Mouse (Mus musculus): ENCODE measurements at regions not wholly inside any gene's neighbourhood (a gene's known extent, or its start where the extent isn't known, plus 50 kb on each side); places are given as distances from the start of the nearest gene placed in this dataset.

DNA sequence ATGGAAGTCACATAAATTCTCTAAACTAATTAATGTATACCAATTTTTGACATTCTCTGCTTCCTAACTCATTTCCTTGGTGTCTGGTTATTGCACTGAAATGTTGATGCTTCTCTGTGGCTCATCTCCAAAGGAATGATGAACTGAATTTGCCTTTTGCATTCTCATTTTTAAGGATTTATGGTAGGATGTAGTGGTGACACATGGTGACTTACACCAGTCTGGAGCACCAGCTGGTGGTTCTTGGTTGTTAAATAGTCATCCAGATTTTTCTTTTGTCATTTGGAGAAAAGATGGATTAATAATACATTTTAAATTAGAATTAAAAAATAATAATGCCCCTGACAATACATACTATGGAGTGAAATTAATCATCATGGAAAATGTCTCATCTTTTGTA, 1097.2 kb upstream of the Epha7 start:
- peak; percentile 14 for DNase-seq (ENCODE audit: low read depth)
- TF ChIP-seq POLR2A (IDR thresholded peaks at IDR 0.05; ENCODE audit: borderline replicate concordance, extremely low read depth, insufficient read depth, insufficient read length, poor library complexity, severe bottlenecking) (no peak), CTCF (IDR thresholded peaks at IDR 0.05; ENCODE audit: borderline replicate concordance, extremely low read depth, insufficient read depth, insufficient read length) (no peak)

DNA sequence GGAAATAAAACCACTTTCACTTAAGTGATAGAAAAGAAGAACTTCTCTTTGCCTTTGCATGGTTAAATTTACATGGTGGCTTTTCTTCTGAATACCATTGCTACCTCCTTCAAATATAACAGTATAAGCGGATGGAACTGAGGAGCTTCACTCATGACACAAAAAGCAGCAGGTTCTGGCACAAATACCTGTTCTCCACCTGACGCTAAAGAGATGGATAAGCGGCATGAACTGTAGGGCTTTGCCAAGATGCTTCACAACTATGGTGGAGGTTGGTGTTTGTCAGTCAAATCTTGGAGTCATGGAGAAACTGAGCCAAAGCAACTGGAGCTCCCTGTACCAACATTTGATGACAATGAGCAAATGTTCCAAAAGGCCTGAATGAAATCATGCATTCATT, 1085.2 kb upstream of the Epha7 start:
- TF ChIP-seq POLR2A (IDR thresholded peaks at IDR 0.05; ENCODE audit: borderline replicate concordance, extremely low read depth, insufficient read depth, insufficient read length, poor library complexity, severe bottlenecking) (no peak), CTCF (IDR thresholded peaks at IDR 0.05; ENCODE audit: borderline replicate concordance, extremely low read depth, insufficient read depth, insufficient read length) (no peak)
- DNase-seq (ENCODE audit: low read depth): no peak

DNA sequence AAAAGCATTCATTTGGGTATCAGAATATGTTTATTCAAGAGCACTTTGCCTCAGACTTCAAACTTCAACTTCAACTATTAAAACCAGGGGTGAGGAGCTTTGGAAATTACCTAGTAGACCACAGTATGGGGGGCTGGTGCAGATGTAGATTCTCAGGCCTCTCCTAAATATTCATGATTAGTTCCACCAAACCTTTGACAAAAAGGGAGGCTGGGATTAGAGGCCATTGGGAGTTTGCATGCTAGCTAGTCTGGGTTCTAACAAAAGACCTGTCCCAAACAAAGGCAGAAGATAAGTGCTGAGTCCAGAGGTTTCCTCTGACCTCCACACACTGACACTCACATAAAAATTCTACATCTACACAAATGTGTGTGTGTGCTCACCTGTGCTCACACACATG, 1078.8 kb upstream of the Epha7 start:
- DNase-seq (ENCODE audit: low read depth): no peak
- TF ChIP-seq POLR2A (IDR thresholded peaks at IDR 0.05; ENCODE audit: borderline replicate concordance, extremely low read depth, insufficient read depth, insufficient read length, poor library complexity, severe bottlenecking) (no peak), CTCF (IDR thresholded peaks at IDR 0.05; ENCODE audit: borderline replicate concordance, extremely low read depth, insufficient read depth, insufficient read length) (no peak)

DNA sequence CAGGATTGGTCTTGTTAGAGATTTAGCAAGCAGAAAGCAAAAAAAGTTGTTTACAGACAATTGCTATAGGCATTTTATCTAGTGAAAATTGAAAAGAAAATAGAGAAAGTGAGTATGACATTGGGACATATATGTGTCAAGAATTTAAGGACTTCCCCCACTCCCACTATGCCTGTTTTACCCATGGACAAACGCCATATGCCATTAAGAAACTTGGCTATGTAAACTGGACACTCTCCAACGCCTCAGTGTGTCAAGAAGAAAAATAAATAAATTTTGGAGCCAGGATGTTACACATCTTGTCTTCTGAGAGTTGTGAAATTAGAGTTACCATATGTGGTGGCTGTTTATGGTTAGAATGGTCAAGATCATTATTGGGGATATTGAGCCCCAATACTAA, 1031.1 kb upstream of the Epha7 start:
- peak; percentile 56 for DNase-seq (ENCODE audit: low read depth)
- TF ChIP-seq POLR2A (IDR thresholded peaks at IDR 0.05; ENCODE audit: borderline replicate concordance, extremely low read depth, insufficient read depth, insufficient read length, poor library complexity, severe bottlenecking) (no peak), CTCF (IDR thresholded peaks at IDR 0.05; ENCODE audit: borderline replicate concordance, extremely low read depth, insufficient read depth, insufficient read length) (no peak)

DNA sequence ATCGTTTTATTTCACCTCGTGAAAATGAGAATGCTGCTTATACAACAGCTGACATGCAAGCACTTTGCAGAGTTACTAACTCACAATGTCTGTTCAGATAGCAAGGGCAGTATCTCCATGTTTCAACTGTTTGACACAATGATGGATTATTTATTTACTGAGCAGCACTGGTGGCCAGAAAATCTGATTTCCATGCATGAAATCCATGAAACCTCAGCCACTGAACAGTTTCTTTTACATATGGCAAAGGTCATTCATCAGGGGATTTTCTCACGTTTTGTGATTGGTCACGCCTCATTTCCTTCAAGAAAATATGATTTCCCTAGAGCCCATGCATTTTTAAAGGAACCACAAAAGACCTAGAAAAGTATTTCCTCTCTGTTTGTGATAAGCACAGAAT, 1025.9 kb upstream of the Epha7 start:
- DNase-seq (ENCODE audit: low read depth): peak; percentile 68
- TF ChIP-seq POLR2A (IDR thresholded peaks at IDR 0.05; ENCODE audit: borderline replicate concordance, extremely low read depth, insufficient read depth, insufficient read length, poor library complexity, severe bottlenecking): no peak
- TF ChIP-seq CTCF (IDR thresholded peaks at IDR 0.05; ENCODE audit: borderline replicate concordance, extremely low read depth, insufficient read depth, insufficient read length): no peak
